Mouse (Mus musculus) heart, adult 9 months (tissue): ENCODE data around the gene Tecpr2.

ENCODE experiments used
- DNase-seq, 2 experiments: peaks; one replicate each; pipeline ENCODE4 v3.0.0; 2022; ENCODE audit warnings: low spot score in 2 of 2

Tecpr2 gene

GRCm38 (mm10) chr12:110977345-110977733 is 88.3 kb downstream of the Tecpr2 start:
- DNase-seq, result no peak

GRCm38 (mm10) chr12:110977896-110978606 is 89.0 kb downstream of the Tecpr2 start:
- no peak for DNase-seq

GRCm38 (mm10) chr12:110978607-110979406 is 89.7 kb downstream of the Tecpr2 start, which contains the start of gene Ankrd9:
TSS of gene Ankrd9 (minus strand) at chr12:110979040.
- peak; percentile 97 to 98 for DNase-seq

- DNase-seq, result no peak
Observed at GRCm38 (mm10) chr12:110979808-110980207, 90.7 kb downstream of the Tecpr2 start.

DNA sequence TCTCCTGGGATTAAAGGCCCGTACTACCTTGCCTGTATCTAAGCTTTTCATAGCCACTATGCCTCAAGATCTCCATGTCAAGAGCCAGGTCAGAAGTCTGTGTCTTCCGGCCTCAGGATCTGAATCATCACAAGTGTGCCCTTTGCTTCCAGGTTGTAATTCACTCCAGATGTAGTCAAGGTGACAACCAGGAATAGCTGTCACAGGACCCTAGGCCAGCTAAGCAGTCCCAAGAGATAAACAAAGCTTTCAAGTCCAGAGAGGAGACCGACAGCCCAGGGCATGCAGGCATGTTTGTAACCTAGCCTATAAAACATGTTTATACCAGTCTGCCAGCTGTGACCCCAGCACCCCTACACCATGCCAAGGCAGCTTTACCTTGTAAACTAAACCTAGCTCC is 92.7 kb downstream of the Tecpr2 start:
- no peak for DNase-seq

- DNase-seq, result no peak
Observed at GRCm38 (mm10) chr12:110983083-110983482, 94.0 kb downstream of the Tecpr2 start.

DNA sequence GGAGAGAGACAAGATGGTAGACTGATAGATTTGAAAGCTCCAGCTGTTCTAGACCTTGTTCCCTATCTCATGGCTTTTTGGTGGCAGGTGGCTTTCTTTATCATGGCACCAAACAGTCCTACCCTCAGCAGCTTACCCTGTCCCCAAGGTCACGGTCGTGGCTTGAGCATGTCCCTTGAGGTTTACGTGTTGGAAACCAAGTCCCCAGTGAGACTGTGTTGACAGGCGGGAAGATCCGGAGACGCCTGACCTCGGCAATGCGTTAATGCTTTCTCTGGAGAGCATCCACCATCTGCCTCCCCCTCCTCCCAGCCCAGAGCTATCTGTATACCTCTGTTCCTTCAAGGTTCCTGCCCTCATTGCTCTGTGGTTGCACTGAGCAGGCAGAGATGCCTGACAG is 94.7 kb downstream of the Tecpr2 start:
- no peak for DNase-seq

DNA sequence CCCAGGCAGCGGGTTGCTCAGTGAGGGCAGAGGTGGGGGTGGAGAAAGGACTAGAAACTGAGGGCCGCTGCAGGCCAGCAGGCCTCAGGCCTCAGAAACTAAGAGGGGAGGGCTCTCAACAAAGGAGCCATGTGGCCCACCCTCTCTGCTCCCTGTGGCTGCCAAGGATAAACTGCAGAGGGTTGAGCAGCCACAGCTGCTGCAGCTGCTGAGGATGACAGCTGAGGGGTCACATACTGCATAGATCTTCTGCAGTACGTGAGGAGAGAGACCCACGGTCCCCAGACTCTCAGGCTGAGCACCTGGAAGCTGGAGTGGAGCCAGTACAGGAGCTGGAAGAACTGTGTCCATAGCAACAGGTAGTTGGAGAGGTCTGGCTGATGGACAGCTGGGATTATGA is 95.5 kb downstream of the Tecpr2 start:
- DNase-seq, result no peak

GRCm38 (mm10) chr12:110985141-110985540 is 96.1 kb downstream of the Tecpr2 start:
- no peak for DNase-seq

- DNase-seq, result peak; percentile 74 to 79
Observed at GRCm38 (mm10) chr12:110986536-110987425, 97.7 kb downstream of the Tecpr2 start.

DNA sequence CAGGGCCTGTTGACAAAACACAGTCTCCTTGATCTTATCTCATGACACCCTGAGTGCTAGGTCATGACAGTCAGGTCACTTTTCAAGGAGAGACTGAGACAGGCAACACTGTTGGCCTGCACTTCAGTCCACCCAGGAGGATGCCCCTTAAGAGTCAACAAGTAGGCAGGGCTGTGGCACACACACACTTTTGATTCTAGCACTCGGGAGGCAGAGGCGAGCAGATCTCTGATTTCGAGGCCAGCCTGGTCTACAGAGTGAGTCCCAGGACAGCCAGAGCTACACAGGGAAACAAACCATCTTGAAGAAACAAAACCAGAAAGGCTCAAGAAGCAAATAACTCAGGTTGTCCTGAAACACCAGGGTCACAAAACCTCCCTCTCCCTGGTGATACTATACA is 100.3 kb downstream of the Tecpr2 start:
- DNase-seq, result no peak

- DNase-seq, result no peak
Observed at GRCm38 (mm10) chr12:110990500-110990899, 101.4 kb downstream of the Tecpr2 start.

DNA sequence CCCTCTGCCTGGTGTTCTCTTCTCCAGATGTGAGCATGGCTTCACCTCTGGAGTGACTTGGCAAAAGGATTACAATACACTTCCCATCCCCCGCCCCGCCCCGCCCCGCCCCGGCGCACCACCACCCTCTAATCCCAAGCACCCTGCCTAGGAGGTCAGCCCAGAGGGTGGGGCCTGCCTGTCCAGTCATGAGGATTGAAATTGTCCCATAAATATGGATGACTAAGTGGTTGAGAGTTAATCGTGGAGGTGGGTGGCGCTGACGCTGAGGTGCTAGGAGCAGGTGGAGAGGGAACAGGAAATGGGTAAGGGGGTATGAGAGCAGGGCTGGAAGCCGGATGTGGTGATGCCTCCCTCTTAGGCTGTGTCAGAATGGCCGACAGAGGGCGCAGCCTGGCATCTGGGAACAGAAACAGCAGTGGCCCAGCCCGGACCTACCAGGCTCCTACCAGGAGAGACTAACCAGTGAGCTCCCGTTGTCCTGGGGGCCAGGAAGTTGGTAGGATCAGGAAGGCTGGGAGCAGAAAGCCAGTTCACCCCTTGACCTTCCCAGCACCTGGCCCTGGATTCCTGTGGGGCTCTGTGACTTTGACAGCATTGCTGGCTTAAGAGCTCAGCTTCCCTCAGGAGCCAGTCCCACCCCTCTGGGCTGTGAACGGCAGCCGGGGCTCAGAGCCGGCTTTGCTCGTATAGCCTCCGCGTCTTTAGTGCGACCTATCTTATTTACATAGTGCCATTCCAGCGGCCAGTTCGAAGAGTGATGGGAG is 102.5 kb downstream of the Tecpr2 start:
- DNase-seq, result peak; percentile 65 to 67

DNA sequence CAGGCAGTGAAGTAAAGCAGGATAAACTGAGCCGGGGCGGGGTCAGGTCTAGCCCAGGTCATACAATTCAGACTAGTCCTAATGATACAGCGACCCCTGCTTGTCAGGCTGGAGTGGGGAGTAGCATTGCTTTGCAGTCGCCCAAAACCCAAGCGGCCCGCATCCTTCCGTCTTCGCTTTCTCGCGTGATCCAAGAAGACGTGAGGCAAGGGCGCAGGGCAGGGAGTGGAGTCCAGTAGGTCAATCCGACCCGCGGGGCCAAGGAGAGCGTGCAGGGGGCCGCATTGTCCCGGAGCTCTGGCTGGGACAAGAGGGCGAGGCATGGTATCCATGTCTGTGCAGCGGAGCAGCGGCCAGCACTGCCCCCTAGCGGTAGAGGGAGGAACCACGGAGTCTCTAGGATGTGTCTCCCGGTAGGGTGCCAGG is 103.1 kb downstream of the Tecpr2 start:
- peak; percentile 86 to 93 for DNase-seq

DNA sequence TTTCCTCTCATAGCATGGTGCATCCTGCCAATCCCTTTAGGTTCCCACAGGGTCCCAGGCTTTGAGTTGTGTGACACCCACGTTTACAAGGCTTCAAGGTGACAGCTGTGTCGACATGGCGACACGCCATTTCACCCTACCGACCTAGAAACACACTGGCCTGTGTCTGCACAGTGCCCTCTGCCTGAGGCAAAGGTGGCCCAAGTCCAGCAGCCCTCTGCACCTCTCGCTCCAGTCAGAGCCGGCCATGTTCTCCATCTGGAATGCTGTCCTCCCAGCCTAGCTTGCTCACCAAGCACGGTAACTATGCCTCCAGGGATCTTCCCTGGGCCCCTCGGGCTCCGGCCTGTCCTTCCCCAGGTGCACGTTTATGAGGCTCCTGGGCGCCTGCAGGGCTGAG is 103.7 kb downstream of the Tecpr2 start:
- no peak for DNase-seq

DNA sequence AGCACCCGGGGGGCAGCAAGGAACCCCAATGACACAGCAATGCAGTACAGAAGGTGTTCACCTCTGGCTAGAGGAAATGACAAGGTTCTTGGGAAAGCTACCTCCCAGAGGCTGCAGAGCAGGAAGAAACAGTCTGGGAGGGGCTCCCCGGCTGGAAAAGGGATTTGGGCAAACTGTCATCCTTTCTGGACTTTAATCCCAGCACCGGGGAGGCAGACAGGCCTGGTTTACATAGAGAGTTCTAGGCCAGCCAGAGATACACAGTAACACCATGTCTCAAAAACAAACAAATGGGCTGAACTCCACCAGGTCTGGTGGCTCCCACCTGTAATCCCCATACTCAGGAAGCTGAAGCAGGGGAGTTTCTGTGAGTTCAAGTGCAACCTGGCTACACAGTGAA is 104.2 kb downstream of the Tecpr2 start:
- no peak for DNase-seq

GRCm38 (mm10) chr12:110994666-110995065 is 105.6 kb downstream of the Tecpr2 start:
- no peak for DNase-seq

- no peak for DNase-seq
Observed at GRCm38 (mm10) chr12:110998092-110998491, 109.0 kb downstream of the Tecpr2 start.

GRCm38 (mm10) chr12:110999820-111000219 is 110.8 kb downstream of the Tecpr2 start:
- no peak for DNase-seq

DNA sequence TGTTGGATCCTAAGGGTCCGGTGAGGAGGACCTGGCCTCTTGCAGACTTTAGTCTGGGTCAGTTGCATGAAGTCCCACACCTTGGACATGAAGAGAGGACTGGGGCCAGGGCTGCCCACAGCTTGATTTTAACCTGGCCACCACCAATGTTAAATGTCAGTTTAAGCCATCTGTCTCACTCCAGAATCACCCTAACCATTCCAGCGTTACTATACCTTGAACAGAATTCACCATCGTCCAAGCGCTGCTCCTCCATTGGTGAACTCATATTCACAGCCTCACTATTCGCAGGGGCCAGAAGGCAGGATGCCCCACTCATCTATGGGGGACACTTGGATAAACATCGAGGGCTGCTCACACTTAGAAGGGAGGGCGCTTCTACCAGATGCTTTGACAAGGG is 111.9 kb downstream of the Tecpr2 start:
- no peak for DNase-seq

- no peak for DNase-seq
Observed at GRCm38 (mm10) chr12:111004142-111004541, 115.1 kb downstream of the Tecpr2 start.
